Mouse (Mus musculus): Measurements from ENCODE around the gene Ssc5d.

Ssc5d gene

DNA sequence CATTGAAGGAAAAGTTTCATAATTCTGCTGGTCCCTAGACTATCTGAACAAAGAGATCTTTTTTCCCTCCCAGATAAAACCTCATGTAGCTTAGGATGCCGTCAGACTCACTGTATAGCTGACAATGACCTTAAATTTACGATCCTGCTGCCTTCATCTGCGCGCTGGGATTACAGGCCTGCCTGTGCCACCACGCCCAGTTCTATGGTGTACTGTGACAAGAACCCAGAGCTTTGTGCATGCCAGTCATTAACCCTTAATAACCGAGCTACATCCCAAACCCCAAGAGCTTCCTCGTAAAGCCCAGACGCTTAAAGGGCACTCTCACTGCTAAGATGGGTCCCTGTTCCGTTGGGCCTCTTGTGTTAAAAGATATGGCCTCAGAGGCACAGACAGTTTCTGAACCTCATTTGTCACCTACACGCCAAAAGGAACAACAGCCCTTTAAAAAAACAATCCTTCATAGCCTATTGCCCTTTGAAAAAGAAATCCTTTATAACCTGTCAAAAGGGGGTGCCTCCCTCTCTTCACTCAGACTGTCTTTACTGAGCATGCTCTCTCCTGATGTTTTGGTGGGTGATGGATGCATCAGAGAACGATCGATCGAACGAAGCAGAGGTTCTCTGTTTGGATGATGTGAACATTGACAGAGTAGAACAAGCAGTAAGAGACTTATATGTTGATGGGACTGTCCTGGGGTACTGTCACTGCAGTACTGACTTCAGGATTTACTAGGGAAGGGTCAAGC lies 9.7 kb upstream of the Ssc5d start:
- no peaks in the 10 kb centered on the region for H3K9me3 ChIP-seq (ENCODE audit: low read length)
- H3K4me3 ChIP-seq (replicated peaks; ENCODE audit: low read length) = peak overlapping the region; percentile 90
- TF ChIP-seq NANOG (IDR thresholded peaks at IDR 0.05; ENCODE audit: borderline replicate concordance, low read length) (no peak), POU5F1 (IDR thresholded peaks at IDR 0.05; ENCODE audit: borderline replicate concordance, low read length) (no peak), CTCF (conservative IDR thresholded peaks at IDR 0.05; ENCODE audit: low read length) (no peak)
- H3K36me3 ChIP-seq (ENCODE audit: insufficient read depth, low read length) = peaks cover 40% of the 10 kb centered on the region
- H3K27me3 ChIP-seq (ENCODE audit: insufficient read depth, low read length) = no peaks in the 10 kb centered on the region; the same call in 1 of the 2 replicates
- H3K4me1 ChIP-seq (replicated peaks; ENCODE audit: low read depth, low read length) = peaks cover 77% of the 10 kb centered on the region

DNA sequence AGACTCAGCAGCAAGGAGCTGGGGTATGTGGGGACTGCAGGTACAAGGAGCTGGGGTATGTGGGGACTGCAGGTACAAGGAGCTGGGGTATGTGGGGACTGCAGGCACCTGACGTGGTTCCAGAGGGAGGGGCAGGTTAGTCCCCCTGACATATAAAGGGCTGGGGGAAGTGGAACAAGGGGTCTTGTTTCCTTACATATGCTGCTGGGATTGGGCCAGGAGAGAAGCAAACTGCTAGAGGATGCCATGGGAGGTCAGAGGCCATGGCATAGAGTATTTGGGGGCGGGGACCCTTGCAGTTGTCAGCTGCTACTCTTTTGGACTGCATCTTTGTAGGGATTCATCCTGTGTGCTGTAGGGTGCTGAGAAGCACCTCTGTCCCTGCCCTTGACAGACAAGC lies 8.1 kb upstream of the Ssc5d start:
- no peak for TF ChIP-seq POU5F1 (IDR thresholded peaks at IDR 0.05; ENCODE audit: borderline replicate concordance, low read length)
- TF ChIP-seq CTCF (conservative IDR thresholded peaks at IDR 0.05; ENCODE audit: low read length) = no peak
- TF ChIP-seq NANOG (IDR thresholded peaks at IDR 0.05; ENCODE audit: borderline replicate concordance, low read length) = no peak

DNA sequence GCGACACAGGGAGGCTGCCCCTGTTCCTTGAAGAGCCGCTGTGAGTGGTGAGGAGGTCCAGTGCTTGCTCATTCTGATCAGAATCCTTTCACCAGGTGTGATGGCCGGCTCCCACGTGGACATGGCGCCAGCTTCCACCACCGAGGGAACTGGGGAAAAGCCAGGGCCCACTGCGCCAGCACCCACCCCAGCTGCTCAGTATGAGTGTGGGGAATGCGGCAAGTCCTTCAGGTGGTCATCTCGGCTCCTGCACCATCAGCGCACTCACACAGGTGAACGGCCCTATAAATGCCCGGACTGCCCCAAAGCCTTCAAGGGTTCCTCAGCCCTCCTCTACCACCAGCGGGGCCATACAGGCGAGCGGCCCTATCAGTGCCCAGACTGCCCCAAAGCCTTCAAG lies 6.9 kb upstream of the Ssc5d start:
- Histone ChIP-seq H3K36me3 (ENCODE audit: insufficient read depth, low read length) (peaks cover 34% of the 10 kb centered on the region), H3K9me3 (ENCODE audit: low read length) (no peaks in the 10 kb centered on the region), H3K4me3 (replicated peaks; ENCODE audit: low read length) (peak overlapping the region; percentile 64), H3K4me1 (replicated peaks; ENCODE audit: low read depth, low read length) (peaks cover 88% of the 10 kb centered on the region), H3K27me3 (ENCODE audit: insufficient read depth, low read length) (peaks cover under 1% of the 10 kb centered on the region; the same call in 1 of the 2 replicates)
- TF ChIP-seq CTCF (conservative IDR thresholded peaks at IDR 0.05; ENCODE audit: low read length) = no peak
- no peak for TF ChIP-seq POU5F1 (IDR thresholded peaks at IDR 0.05; ENCODE audit: borderline replicate concordance, low read length)
- no peak for TF ChIP-seq NANOG (IDR thresholded peaks at IDR 0.05; ENCODE audit: borderline replicate concordance, low read length)

More for the DNA sequence above, 8.1 kb upstream of the Ssc5d start:
- H3K9me3 ChIP-seq (ENCODE audit: low read length) = no peaks in the 10 kb centered on the region
- H3K4me1 ChIP-seq (replicated peaks; ENCODE audit: low read depth, low read length) = peaks cover 86% of the 10 kb centered on the region
- H3K27me3 ChIP-seq (ENCODE audit: insufficient read depth, low read length) = no peaks in the 10 kb centered on the region; the same call in 1 of the 2 replicates
- peaks cover 34% of the 10 kb centered on the region for H3K36me3 ChIP-seq (ENCODE audit: insufficient read depth, low read length)
- no peak overlapping the region for H3K4me3 ChIP-seq (replicated peaks; ENCODE audit: low read length)

DNA sequence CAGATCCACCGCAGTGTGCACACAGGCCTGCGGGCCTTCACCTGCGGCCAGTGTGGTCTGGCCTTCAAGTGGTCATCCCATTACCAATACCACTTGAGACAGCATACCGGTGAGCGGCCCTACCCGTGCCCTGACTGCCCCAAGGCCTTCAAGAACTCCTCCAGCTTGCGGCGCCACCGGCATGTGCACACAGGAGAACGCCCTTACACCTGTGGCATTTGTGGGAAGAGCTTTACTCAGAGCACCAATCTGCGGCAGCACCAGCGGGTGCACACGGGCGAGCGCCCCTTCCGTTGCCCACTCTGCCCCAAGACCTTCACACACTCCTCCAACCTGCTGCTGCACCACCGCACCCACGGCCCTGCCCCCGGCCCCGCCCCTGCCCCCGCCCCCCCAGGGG lies 6.5 kb upstream of the Ssc5d start:
- Histone ChIP-seq H3K36me3 (ENCODE audit: insufficient read depth, low read length) (peaks cover 34% of the 10 kb centered on the region), H3K4me3 (replicated peaks; ENCODE audit: low read length) (peak overlapping the region; percentile 64), H3K4me1 (replicated peaks; ENCODE audit: low read depth, low read length) (peaks cover 88% of the 10 kb centered on the region), H3K27me3 (ENCODE audit: insufficient read depth, low read length) (peaks cover 4% of the 10 kb centered on the region), H3K9me3 (ENCODE audit: low read length) (no peaks in the 10 kb centered on the region)
- TF ChIP-seq NANOG (IDR thresholded peaks at IDR 0.05; ENCODE audit: borderline replicate concordance, low read length) (no peak), CTCF (conservative IDR thresholded peaks at IDR 0.05; ENCODE audit: low read length) (no peak), POU5F1 (IDR thresholded peaks at IDR 0.05; ENCODE audit: borderline replicate concordance, low read length) (no peak)

DNA sequence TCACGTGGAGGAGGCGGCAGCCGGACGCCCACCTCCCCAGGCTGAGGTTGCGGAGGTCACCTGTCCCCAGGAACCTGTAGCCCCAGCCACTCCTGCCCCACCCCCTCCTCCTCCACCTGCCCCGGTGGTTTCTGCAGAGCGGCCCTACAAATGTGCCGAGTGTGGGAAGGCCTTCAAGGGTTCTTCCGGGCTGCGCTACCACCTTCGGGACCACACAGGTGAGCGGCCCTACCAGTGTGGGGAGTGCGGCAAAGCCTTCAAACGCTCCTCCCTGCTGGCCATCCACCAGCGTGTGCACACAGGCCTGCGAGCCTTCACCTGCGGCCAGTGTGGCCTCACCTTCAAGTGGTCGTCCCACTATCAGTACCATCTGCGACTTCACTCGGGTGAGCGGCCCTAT lies 5.6 kb upstream of the Ssc5d start:
- peaks cover 34% of the 10 kb centered on the region for H3K36me3 ChIP-seq (ENCODE audit: insufficient read depth, low read length)
- H3K9me3 ChIP-seq (ENCODE audit: low read length) = no peaks in the 10 kb centered on the region
- TF ChIP-seq CTCF (conservative IDR thresholded peaks at IDR 0.05; ENCODE audit: low read length) (no peak), NANOG (IDR thresholded peaks at IDR 0.05; ENCODE audit: borderline replicate concordance, low read length) (no peak), POU5F1 (IDR thresholded peaks at IDR 0.05; ENCODE audit: borderline replicate concordance, low read length) (no peak)
- H3K4me3 ChIP-seq (replicated peaks; ENCODE audit: low read length) = peak overlapping the region; percentile 74
- peaks cover 13% of the 10 kb centered on the region for H3K27me3 ChIP-seq (ENCODE audit: insufficient read depth, low read length)
- peaks cover 92% of the 10 kb centered on the region for H3K4me1 ChIP-seq (replicated peaks; ENCODE audit: low read depth, low read length)

DNA sequence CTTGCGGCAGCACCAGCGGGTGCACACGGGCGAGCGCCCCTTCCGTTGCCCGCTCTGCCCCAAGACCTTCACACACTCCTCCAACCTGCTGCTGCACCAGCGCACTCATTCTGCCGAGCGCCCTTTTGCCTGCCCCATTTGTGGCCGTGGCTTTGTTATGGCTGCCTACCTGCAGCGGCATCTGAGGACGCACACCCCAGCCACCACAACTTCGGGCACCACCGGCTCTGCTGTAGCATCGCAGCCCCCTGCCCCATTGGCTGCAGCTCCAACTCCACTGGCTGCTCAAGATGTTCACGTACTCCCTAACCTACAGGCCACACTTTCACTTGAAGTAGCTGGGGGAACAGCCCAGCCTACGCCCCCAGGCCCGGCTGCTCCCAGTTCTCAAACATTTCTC lies 5.1 kb upstream of the Ssc5d start:
- H3K36me3 ChIP-seq (ENCODE audit: insufficient read depth, low read length) = peaks cover 34% of the 10 kb centered on the region
- peak overlapping the region; percentile 74 for H3K4me3 ChIP-seq (replicated peaks; ENCODE audit: low read length)
- H3K4me1 ChIP-seq (replicated peaks; ENCODE audit: low read depth, low read length) = peaks cover 97% of the 10 kb centered on the region
- TF ChIP-seq CTCF (conservative IDR thresholded peaks at IDR 0.05; ENCODE audit: low read length) = no peak
- no peak for TF ChIP-seq POU5F1 (IDR thresholded peaks at IDR 0.05; ENCODE audit: borderline replicate concordance, low read length)
- TF ChIP-seq NANOG (IDR thresholded peaks at IDR 0.05; ENCODE audit: borderline replicate concordance, low read length) = no peak
- H3K27me3 ChIP-seq (ENCODE audit: insufficient read depth, low read length) = peaks cover 18% of the 10 kb centered on the region
- H3K9me3 ChIP-seq (ENCODE audit: low read length) = no peaks in the 10 kb centered on the region

DNA sequence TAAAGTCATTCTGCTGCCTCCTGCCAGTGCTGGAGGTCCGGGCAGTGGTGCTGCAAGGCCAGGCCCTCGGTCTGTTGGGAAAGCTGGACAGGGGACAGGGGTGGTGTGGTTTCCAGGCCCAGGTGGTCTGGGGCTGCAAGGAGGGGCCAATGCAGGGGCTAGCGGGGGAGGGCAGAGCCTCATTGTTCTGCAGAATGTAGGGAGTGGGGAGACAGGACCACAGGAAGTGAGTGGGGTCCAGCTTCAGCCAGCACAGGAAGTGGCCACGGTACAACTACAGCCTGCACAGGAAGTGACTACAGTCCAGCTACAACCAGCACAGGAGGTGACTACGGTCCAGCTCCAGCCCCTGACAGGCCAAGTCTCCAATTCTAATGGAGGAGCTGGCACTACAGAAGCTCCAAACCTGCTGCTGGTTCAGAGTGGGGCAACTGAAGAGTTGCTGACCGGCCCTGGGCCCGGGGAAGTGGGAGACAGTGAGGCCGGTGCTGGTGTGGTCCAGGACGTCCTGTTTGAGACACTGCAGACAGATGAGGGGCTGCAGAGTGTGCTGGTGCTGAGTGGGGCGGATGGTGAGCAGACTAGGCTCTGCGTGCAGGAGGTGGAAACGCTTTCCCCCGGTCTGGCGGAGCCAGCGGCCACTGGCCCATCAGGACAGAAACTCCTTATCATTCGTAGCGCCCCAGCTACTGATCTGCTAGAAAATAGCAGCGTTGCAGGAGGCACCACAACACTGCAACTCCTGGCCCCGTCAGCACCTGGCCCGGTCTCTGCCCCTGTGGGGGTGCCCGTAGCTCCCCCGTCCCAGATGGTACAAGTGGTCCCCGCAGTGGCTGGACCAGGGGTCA lies 4.4 kb upstream of the Ssc5d start:
- peaks cover 33% of the 10 kb centered on the region for H3K36me3 ChIP-seq (ENCODE audit: insufficient read depth, low read length)
- H3K4me1 ChIP-seq (replicated peaks; ENCODE audit: low read depth, low read length) = peaks cover 96% of the 10 kb centered on the region
- H3K27me3 ChIP-seq (ENCODE audit: insufficient read depth, low read length) = peaks cover 23% of the 10 kb centered on the region
- TF ChIP-seq POU5F1 (IDR thresholded peaks at IDR 0.05; ENCODE audit: borderline replicate concordance, low read length) (no peak), CTCF (conservative IDR thresholded peaks at IDR 0.05; ENCODE audit: low read length) (no peak), NANOG (IDR thresholded peaks at IDR 0.05; ENCODE audit: borderline replicate concordance, low read length) (no peak)
- peak overlapping the region; percentile 74 for H3K4me3 ChIP-seq (replicated peaks; ENCODE audit: low read length)
- H3K9me3 ChIP-seq (ENCODE audit: low read length) = no peaks in the 10 kb centered on the region

DNA sequence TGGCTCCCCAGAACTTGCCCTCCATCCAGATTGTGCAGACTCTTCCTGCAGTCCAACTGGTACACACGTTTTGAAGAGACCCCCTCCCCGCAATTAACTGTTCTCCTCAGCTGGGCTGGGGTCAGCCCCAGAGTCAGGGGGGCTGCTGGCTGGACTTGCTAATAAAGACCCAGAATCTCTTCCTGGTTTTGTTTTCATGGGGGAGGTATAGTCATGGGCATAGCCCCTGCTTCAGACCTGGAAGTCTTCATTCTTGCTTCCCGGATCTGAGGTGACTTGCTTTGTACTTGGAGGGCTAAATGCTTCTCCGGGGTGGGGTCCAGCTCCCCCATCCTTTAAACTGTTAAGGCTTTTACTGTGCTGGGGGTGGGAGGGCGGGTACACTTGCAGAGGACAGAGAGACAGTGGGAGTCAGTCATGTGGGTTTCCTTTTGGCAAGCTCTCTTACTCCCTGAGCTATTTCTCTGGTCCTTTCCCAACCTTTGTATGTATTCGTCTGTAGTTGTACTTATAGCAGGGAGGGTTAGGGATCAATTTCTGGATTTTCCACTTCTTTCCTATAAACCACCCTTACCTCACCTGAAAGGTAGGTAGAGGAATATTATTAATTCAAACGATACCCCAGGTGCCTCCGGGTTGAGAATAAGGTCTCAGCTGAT lies 3.6 kb upstream of the Ssc5d start, which contains the start of gene Nat14:
TSS of gene Nat14 (plus strand) at position 205 of the 659 bp plus-strand sequence.
- Histone ChIP-seq H3K36me3 (ENCODE audit: insufficient read depth, low read length) (peaks cover 25% of the 10 kb centered on the region), H3K4me1 (replicated peaks; ENCODE audit: low read depth, low read length) (peaks cover 96% of the 10 kb centered on the region), H3K4me3 (replicated peaks; ENCODE audit: low read length) (peak within 1 kb of the TSS; percentile 74), H3K9me3 (ENCODE audit: low read length) (no peaks in the 10 kb centered on the region), H3K27me3 (ENCODE audit: insufficient read depth, low read length) (peaks cover 31% of the 10 kb centered on the region)
- no peak for TF ChIP-seq NANOG (IDR thresholded peaks at IDR 0.05; ENCODE audit: borderline replicate concordance, low read length)
- TF ChIP-seq POU5F1 (IDR thresholded peaks at IDR 0.05; ENCODE audit: borderline replicate concordance, low read length) = no peak
- no peak for TF ChIP-seq CTCF (conservative IDR thresholded peaks at IDR 0.05; ENCODE audit: low read length)
